Mouse (Mus musculus) cortical plate, adult 2 months (tissue): ENCODE results near the gene 2310011J03Rik. TPM values are rescaled to one million over a fixed set of nuclear protein-coding genes. Genes with fewer than 3 reads are reported as not detected.

Experiments used
- H3K27ac ChIP-seq: fragments of 200-500 bp; 2 replicates; pipeline ENCODE4 v1.5.1; 2012; ENCODE audit warnings: low read length, control low read depth, inconsistent platforms; ENCODE audit not compliant: insufficient read depth
- H3K4me1 ChIP-seq: fragments of 200-500 bp; 2 replicates; pipeline ENCODE4 v1.6.1; 2011; ENCODE audit warnings: low read length; ENCODE audit not compliant: control insufficient read depth, insufficient read depth
- H3K4me3 ChIP-seq: fragments of 200-500 bp; 2 replicates; pipeline ENCODE4 v1.5.1; 2011; ENCODE audit warnings: mild to moderate bottlenecking, low read length, control low read depth; ENCODE audit not compliant: insufficient read depth
- CTCF ChIP-seq: fragments of 200-500 bp; IDR thresholded peaks from 2 replicates; pipeline ENCODE4 v1.5.1; 2011; ENCODE audit warnings: mild to moderate bottlenecking, control low read depth, low read length; ENCODE audit not compliant: insufficient read depth; ENCODE audit errors: extremely low read depth
- POLR2A ChIP-seq: fragments of 200-500 bp; IDR thresholded peaks from 2 replicates; pipeline ENCODE4 v1.6.1; 2011; ENCODE audit warnings: mild to moderate bottlenecking, low read length, control low read depth; ENCODE audit not compliant: insufficient read depth; ENCODE audit errors: extremely low read depth
- polyA plus RNA-seq: library from polyadenylated mRNA; depleted of rRNA; stranded (reverse); fragments of >200 nt; gene quantifications from 2 replicates; pipeline ENCODE4 v1.2.3, GENCODE M21; 2012

Gene 2310011J03Rik
- polyA plus RNA-seq, 1 experiment = 52.3 TPM

- peaks cover 11% of the 10 kb centered on the region for H3K4me1 ChIP-seq
- H3K4me3 ChIP-seq = no peak overlapping the region
- TF ChIP-seq CTCF (no peak), POLR2A (no peak)
- H3K27ac ChIP-seq = peak overlapping the region; percentile 78; the same call in 1 of the 2 replicates
These were observed 17.9 kb downstream of the 2310011J03Rik start for GRCm38 (mm10) chr10:80302471-80302881.

- Histone ChIP-seq H3K4me3 (0 out of 2 replicates have a peak overlapping the region, but pooled peaks have one; percentile 7), H3K27ac (peak overlapping the region; percentile 78; the same call in 1 of the 2 replicates), H3K4me1 (peaks cover 13% of the 10 kb centered on the region)
- TF ChIP-seq POLR2A = no peak
- no peak for TF ChIP-seq CTCF
These were observed 18.3 kb downstream of the 2310011J03Rik start for GRCm38 (mm10) chr10:80302082-80302355.

GRCm38 (mm10) chr10:80301256-80302081, 18.9 kb downstream of the 2310011J03Rik start:
- no peak for TF ChIP-seq CTCF
- TF ChIP-seq POLR2A = no peak
- Histone ChIP-seq H3K4me1 (peaks cover 15% of the 10 kb centered on the region), H3K27ac (peak overlapping the region; percentile 78; the same call in 1 of the 2 replicates), H3K4me3 (peak overlapping the region; percentile 95)

- Histone ChIP-seq H3K4me1 (peaks cover 15% of the 10 kb centered on the region), H3K4me3 (peak overlapping the region; percentile 95), H3K27ac (peak overlapping the region; percentile 43; the same call in 1 of the 2 replicates)
- peak; percentile 60; the same call in 1 of the 2 replicates for TF ChIP-seq POLR2A
- TF ChIP-seq CTCF = no peak
These were observed 19.6 kb downstream of the 2310011J03Rik start for GRCm38 (mm10) chr10:80300672-80301181.

- H3K4me1 ChIP-seq = peaks cover 15% of the 10 kb centered on the region
- no peak for TF ChIP-seq CTCF
- H3K27ac ChIP-seq = no peak overlapping the region
- H3K4me3 ChIP-seq = peak overlapping the region; percentile 95
These were observed 20.5 kb downstream of the 2310011J03Rik start for GRCm38 (mm10) chr10:80299824-80300223.

GRCm38 (mm10) chr10:80299301-80299700, 21.0 kb downstream of the 2310011J03Rik start:
- TF ChIP-seq POLR2A (no peak), CTCF (no peak)
- peak overlapping the region; percentile 95 for H3K4me3 ChIP-seq
- peak overlapping the region; percentile 74 for H3K27ac ChIP-seq
- peaks cover 15% of the 10 kb centered on the region for H3K4me1 ChIP-seq

- Histone ChIP-seq H3K27ac (peak overlapping the region; percentile 74), H3K4me1 (peaks cover 15% of the 10 kb centered on the region), H3K4me3 (peak overlapping the region; percentile 95)
- TF ChIP-seq POLR2A = peak; percentile 87
- TF ChIP-seq CTCF = no peak
These were observed 21.6 kb downstream of the 2310011J03Rik start for GRCm38 (mm10) chr10:80298571-80299281.

DNA sequence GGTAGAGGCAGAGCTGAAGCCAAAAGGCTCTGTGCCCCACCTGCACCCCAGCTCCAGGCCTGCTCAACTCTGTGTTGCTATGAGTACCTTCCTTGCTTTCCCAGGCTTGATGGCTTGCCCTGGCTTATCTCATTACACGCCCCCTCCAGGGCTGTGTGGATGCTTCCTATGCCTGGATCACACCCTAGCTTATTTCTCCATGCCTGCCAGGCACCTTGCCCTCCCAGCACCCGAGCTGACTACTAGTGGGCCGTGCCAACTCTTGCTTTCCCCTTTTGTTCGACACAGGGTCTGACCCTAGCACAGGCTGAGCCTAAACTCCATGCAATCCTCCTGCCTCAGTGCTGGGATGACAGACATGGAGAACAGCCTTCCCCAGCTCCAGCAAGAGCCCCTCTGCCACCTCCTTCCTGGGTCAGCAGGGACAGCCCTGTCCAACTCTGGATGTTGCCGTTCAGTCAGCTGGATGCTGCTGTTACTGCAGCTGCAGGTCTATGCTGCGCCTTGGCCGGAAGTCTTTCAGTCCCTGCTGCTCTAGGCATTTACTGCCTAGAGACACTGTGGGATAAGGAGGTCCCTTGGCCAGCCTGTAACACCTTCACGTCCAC, 22.7 kb downstream of the 2310011J03Rik start:
- Histone ChIP-seq H3K4me1 (peaks cover 15% of the 10 kb centered on the region), H3K27ac (peak overlapping the region; percentile 86), H3K4me3 (peak overlapping the region; percentile 79; the same call in 1 of the 2 replicates)
- TF ChIP-seq POLR2A (no peak), CTCF (no peak)

GRCm38 (mm10) chr10:80296824-80297223, 23.5 kb downstream of the 2310011J03Rik start:
- H3K4me1 ChIP-seq = peaks cover 13% of the 10 kb centered on the region

More at GRCm38 (mm10) chr10:80296824-80297223, 23.5 kb downstream of the 2310011J03Rik start:
- no peak for TF ChIP-seq CTCF
- TF ChIP-seq POLR2A = no peak
- H3K27ac ChIP-seq = peak overlapping the region; percentile 86
- H3K4me3 ChIP-seq = peak overlapping the region; percentile 79
